Mouse (Mus musculus) lung, adult 2 months (tissue): ENCODE measurements around the gene Mbd6. TPM values are rescaled to one million over a fixed set of nuclear protein-coding genes. Genes with fewer than 3 reads are reported as not detected.
"Not testable (repeated sequence)": the region's sequence is repeated elsewhere in the genome, so short reads cannot be mapped to it uniquely, and the experiment has no call there.

Experiments
- DNase-seq: peaks from one replicate; pipeline ENCODE4 v3.0.0; 2022
- H3K4me1 ChIP-seq: fragments of 200-500 bp; 2 replicates; pipeline ENCODE4 v1.6.1; 2011; ENCODE audit warnings: low read length; ENCODE audit not compliant: control insufficient read depth, insufficient read depth
- H3K4me3 ChIP-seq: fragments of 200-500 bp; replicated peaks from 2 replicates; pipeline ENCODE3; 2011; ENCODE audit warnings: low read depth, mild to moderate bottlenecking, control low read depth, low read length; ENCODE audit errors: extremely low read depth
- CTCF ChIP-seq: fragments of 200-500 bp; IDR thresholded peaks from 2 replicates; pipeline ENCODE4 v1.5.1; 2011; ENCODE audit warnings: mild to moderate bottlenecking, low read length, control low read depth; ENCODE audit not compliant: insufficient read depth
- POLR2A ChIP-seq: fragments of 200-500 bp; IDR thresholded peaks from 2 replicates; pipeline ENCODE4 v1.6.1; 2011; ENCODE audit warnings: low read depth, mild to moderate bottlenecking, control low read depth, low read length, borderline replicate concordance; ENCODE audit errors: extremely low read depth
- WGBS: fragments of 180-500 bp; shearing (Covaris S2); methylation state at CpG from one replicate; pipeline ENCODE4 v1.1.7; 2018; 5-methylcytosine and 5-hydroxymethylcytosine counted together
- polyA plus RNA-seq: library from polyadenylated mRNA; depleted of rRNA; stranded (reverse); fragments of >200 nt; gene quantifications from 2 replicates; pipeline ENCODE4 v1.2.3, GENCODE M21; 2012

Gene Mbd6
- polyA plus RNA-seq, 1 experiment: 57.6 TPM

DNA sequence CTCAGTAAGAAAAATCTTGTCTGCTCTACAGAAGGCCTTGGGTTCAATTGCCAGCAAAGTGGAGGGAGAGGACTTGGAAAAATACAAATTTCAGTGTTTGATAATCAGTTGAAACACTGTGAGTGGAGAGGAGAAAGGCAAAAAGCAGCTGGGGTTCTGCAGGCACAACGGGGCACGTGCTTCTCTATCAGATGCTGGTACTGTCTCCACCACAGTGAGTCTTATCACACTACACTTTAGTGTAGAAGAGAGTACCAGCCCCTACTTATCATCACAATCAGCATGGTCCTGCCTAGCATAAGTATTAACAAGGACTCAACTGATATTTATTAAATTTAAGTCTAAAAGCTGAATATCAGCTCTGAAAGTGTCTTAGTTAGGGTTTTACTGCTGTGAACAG lies 28.5 kb upstream of the Mbd6 start:
- Histone ChIP-seq H3K4me3 (no peak overlapping the region), H3K4me1 (no peaks in the 10 kb centered on the region)
- no peak for TF ChIP-seq CTCF
- TF ChIP-seq POLR2A: no peak
- no peak for DNase-seq
- 71% methylated on average over 2 of the region's 2 CpGs for WGBS

DNA sequence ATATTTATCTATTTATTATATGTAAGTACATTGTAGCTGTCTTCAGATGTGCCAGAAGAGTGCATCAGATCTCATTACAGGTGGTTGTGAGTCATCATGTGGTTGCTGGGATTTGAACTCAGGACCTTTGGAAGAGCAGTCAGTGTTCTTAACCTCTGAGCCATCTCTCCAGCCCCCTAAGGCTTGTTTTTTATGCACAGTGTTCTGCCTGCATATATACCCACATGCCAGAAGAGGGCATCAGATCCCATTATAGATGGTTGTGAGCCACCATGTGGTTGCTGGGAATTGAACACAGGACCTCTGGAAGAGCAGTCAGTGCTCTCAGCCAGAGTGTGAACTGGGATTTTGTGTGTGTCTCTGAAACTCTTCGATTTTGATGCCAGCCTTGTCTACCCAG lies 26.1 kb upstream of the Mbd6 start:
- not testable (repeated sequence) for DNase-seq, H3K4me3 ChIP-seq, H3K4me1 ChIP-seq
- WGBS: 66% methylated on average over 1 of the region's 1 CpGs

DNA sequence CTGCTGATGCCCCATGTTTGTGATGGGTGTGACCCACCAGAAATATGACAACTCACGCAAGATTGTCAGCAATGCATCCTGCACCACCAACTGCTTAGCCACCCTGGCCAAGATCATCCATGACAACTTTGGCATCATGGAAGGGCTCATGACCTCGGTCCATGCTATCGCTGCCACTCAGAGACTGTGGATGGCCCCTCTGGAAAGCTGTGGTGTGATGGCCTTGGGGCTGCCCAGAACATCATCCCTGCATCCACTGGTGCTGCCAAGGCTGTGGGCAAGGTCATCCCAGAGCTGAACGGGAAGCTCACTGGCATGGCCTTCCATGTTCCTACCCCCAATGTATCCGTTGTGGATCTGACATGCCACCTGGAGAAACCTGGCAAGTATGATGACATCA lies 24.7 kb upstream of the Mbd6 start:
- not testable (repeated sequence) for H3K4me3 ChIP-seq, H3K4me1 ChIP-seq, DNase-seq
- 87% methylated on average over 5 of the region's 5 CpGs for WGBS

DNA sequence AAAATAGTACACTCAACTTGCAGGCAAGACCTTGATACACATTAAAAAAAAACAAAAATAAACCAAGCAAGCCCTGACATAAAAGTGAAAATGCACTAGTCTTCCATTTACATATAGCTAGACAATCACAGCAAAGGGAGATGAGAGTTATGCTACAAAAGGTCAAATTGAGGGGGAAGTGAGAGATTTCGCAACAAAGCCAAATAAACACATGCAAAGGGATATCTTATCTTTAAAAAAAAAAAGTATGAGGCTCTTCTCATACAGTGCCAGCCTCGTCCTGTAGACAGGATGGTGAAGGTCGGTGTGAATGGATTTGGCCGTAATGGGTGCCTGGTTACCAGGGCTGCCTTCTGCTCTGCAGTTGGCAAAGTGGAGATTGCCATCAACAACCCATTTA lies 24.0 kb upstream of the Mbd6 start:
- Histone ChIP-seq H3K4me1 (peaks cover 2% of the 10 kb centered on the region; the same call in 1 of the 2 replicates), H3K4me3 (no peak overlapping the region)
- DNase-seq: no peak
- WGBS: 57% methylated on average over 4 of the region's 4 CpGs
- TF ChIP-seq POLR2A (no peak), CTCF (no peak)

DNA sequence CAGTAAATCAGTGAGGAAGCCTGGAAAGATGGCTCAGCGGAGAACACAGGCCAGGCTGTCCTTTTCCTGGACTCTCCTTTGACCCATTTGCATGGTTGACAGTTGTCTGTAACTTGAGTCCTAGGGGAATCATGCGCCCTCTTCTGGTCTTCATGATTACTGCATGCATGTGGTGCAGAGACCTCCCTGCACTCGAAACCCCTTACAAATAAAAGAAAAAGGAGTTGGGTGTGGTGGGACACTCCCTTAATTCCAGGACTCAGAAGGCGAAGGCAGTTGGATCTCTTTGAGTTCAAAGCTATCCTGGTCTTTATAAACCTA lies 23.5 kb upstream of the Mbd6 start:
- Histone ChIP-seq H3K4me1 (peaks cover 2% of the 10 kb centered on the region; the same call in 1 of the 2 replicates), H3K4me3 (peak overlapping the region; percentile 92)
- no peak for DNase-seq
- TF ChIP-seq CTCF: peak; percentile 56
- no peak for TF ChIP-seq POLR2A
- WGBS: under 1% methylated on average over 4 of the region's 4 CpGs

DNA sequence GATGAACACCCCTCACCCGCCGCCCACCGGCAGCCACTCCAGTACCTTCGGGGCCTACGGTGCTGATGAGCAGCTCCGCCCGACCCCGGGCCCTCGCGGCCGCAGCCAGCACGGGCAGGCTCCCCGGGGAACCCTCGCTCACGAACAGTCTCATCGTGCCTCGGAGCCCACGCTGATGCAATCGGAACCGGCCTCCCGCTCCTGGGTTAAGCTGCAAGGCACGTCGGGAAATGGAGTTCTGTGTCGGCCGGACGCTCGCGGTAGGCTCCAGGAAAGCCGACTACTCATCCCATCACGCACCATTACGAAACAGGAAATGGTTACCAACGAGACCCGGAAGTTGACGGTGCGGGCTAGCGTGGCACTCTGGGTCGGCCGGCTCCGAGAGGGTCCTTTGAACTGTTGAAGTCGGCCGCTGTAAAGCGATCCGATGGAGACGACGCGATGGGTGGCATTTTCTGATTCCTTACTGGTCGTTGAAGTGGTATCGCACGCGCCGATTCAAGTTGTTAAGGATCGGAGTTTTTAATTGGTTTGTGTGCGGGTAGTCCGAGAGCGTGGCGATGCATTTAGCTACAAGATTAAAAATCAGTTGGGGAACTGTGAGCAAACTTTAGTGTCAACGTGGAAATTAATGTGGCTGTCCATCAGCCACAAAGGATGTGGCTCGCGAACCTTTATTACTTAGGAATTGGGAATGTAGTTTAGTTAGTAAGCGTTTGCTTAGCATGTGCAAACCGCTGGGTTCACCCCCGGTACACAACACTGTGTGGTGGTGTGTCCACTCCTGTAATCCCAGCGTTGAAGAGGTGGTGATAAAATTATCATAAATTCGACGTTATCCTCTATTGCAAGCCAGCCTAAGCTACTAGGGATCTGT lies 22.9 kb upstream of the Mbd6 start, which contains the start of gene Mars:
Mars (minus strand) TSS at position 311 of the 880 bp plus-strand sequence.
- H3K4me1 ChIP-seq: peaks cover 2% of the 10 kb centered on the region; the same call in 1 of the 2 replicates
- peak; percentile 91 for DNase-seq
- peak within 1 kb of the TSS; percentile 92 for H3K4me3 ChIP-seq
- TF ChIP-seq POLR2A (peak; percentile 66), CTCF (no peak)
- WGBS: under 1% methylated on average over 65 of the region's 65 CpGs

DNA sequence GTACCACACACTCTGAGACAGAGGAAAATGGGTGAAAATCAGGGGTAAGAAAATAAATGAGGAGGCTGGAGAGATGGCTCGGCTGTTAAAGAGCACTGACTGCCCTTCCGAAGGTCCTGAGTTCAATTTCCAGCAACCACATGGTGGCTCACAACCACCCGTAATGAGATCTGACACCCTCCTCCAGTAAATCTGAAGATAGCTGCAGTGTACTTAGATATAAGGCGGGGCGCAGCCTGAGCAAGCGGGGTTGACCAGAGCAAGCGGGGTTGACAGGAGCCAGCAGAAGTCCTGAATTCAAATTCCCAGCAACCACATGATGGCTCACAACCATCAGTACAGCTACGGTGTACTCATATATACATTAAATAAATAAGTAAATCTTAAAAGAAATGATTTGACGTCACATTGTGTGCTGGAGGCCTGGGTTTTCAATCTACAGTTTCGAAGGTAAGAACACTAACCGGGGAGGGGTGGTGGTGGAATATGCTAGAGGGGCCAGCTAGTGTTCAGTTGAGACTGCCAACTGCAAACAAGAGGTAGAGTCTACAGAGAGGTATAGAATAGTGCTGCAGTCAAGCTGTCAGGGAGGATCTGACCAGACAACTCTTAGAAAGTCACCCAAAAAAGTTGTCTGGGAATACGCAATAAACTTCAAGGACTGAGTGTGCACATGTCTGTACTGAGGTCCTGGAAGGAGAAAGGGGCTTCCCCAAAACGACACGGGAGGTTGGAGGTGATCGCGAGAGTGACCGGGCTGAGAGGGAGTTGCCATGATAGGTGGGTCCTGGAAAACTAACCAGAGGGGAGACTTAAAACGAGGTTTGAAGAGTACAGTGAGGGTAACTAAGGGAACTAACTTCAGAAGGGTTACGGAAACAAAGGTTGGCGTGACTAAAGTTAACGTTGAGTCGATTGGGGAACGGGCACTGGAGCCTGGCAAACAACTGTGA lies 22.0 kb upstream of the Mbd6 start:
- peaks cover 2% of the 10 kb centered on the region; the same call in 1 of the 2 replicates for H3K4me1 ChIP-seq
- H3K4me3 ChIP-seq: peak overlapping the region; percentile 92
- WGBS: 33% methylated on average over 23 of the region's 23 CpGs
- TF ChIP-seq CTCF (no peak), POLR2A (no peak; the same call in 1 of the 2 replicates)
- DNase-seq: no peak

DNA sequence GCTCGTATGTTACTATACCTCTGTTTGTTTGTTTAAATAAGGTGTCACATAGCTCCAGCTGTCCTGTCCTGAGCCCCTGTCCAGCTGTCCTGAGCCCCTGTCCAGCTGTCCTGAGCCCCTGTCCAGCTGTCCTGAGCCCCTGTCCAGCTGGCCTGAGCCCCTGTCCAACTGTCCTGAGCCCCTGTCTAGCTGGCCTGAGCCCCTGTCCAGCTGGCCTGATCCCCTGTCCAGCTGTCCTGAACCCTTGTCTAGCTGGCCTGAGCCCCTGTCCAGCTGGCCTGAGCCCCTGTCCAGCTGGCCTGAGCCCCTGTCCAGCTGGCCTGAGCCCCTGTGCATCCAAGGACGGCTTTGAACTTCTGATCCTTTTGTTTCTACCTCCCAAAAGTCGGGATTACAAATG lies 20.3 kb upstream of the Mbd6 start:
- not testable (repeated sequence) for H3K4me1 ChIP-seq, DNase-seq, H3K4me3 ChIP-seq
- 72% methylated on average over 3 of the region's 3 CpGs for WGBS

DNA sequence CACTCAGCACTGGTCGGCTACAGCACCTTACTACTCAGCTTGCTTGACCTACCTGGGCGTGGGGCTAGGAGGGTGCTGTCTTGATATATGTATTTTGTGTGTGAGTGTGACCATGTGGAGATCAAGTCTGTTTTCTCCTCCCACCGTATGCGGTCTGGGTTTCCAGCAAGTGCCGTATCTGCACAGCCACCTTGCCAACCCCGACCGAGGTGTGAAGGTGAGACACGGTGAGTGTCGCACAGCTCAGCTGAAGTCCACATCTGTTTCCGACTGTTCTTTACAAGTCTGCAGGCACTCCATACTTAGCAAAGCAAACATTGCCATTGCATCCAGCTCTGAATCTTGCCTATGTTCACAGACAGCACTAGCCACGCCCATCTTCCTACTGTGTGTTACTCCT lies 14.3 kb upstream of the Mbd6 start:
- Histone ChIP-seq H3K4me1 (no peaks in the 10 kb centered on the region), H3K4me3 (no peak overlapping the region)
- WGBS: 90% methylated on average over 11 of the region's 11 CpGs
- TF ChIP-seq POLR2A (no peak), CTCF (no peak)
- no peak for DNase-seq

DNA sequence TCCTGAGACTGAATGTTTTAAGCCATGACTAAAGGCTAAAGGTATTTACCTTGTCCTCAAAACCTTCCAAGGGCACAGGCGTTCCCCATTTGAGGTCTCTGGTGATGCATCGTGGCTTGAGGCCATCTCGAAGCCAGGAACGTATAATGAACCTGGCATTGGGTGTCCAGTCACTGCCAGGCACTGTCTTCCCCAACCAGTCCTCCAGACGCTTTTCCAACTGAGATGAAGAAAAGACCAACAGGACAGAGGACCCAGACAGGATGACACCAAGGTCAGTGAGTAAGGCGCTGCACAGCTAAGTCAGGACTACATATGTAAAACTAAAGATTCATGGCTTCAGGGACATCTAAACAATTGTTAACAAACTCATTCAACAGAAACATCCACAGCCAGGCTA lies 11.5 kb upstream of the Mbd6 start:
- WGBS: 90% methylated on average over 6 of the region's 6 CpGs
- TF ChIP-seq POLR2A (no peak), CTCF (no peak)
- no peak for DNase-seq
- Histone ChIP-seq H3K4me1 (no peaks in the 10 kb centered on the region), H3K4me3 (no peak overlapping the region)
